Mouse (Mus musculus) CH12.LX (cell line): ENCODE results near the gene Sorcs3.

Source experiments
- CTCF ChIP-seq, 2 experiments: IDR thresholded peaks in 1 of 2; conservative IDR thresholded peaks in 1 of 2; 2 replicates each; pipeline ENCODE4 v1.5.1; 2011 to 2012; ENCODE audit warnings: low read depth in 2 of 2, low read length in 2 of 2, improper control_type of control experiment in 1 of 2, inconsistent platforms in 1 of 2, mild to moderate bottlenecking in 1 of 2, moderate library complexity in 1 of 2
- MAZ ChIP-seq: IDR thresholded peaks from 2 replicates; pipeline ENCODE4 v1.6.1; 2012; ENCODE audit warnings: low read depth, mild to moderate bottlenecking, inconsistent platforms, low read length, improper control_type of control experiment, moderate library complexity
- POLR2A ChIP-seq: IDR thresholded peaks from 2 replicates; pipeline ENCODE4 v1.6.1; 2011; ENCODE audit warnings: low read depth, mild to moderate bottlenecking, improper control_type of control experiment, low read length
- POLR2AphosphoS2 ChIP-seq: IDR thresholded peaks from 2 replicates; pipeline ENCODE4 v1.6.1; 2011; ENCODE audit warnings: low read depth, low read length, improper control_type of control experiment

DNA sequence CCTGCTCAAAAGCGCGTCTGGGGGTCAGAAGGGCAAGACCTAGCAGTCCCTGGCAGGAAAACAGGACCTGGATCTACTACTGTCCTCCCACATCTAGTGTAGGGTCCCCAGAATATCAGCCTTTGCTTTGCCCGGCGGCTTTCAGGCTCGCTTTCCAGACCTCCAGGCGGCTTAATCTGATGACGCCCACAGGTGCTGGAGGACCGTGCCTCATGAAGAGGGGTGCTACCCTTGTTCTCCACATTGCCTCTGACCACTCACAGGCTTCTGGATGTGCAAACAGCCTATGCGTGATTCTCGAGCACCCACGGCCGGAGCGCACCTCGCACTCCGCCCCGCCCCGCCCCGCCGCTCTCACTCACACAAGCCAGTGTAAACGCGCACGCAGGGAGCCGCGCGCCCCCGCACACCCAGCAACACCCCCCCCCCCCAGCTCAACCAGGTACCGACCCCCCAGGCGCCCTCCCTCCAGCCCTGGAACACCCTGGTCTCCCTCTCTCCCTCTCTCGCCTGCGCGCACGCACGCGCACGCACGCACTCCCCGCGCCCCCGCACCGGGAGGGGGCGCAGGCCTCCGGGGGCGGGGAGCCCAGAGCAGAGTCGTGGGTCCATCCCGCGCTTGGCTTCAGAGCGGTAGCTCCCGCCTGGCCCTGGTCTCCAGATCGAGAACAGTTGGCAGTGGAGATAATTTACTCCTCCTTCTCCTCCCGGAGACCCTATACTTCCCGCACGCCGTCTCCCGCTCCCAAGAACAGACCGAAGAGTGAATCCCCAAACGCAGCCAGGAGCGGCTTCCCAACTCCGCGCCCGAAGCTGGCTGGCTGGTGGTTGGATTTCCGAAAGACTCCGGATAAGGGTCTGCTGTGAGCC, 698 bp upstream of the Sorcs3 start:
- no peak for TF ChIP-seq CTCF (conservative IDR thresholded peaks at IDR 0.05 in 1 of 2, IDR thresholded peaks at IDR 0.05 in 1 of 2; ENCODE audit: low read depth in 2 of 2, low read length in 2 of 2)
- TF ChIP-seq POLR2AphosphoS2 = no peak
- TF ChIP-seq POLR2A = no peak
- no peak for TF ChIP-seq MAZ
